Mouse (Mus musculus): Measurements from ENCODE around the gene Phlda1. TPM values are rescaled to one million over a fixed set of nuclear protein-coding genes. Genes with fewer than 3 reads are reported as not detected.
A peak's percentile ranks its signal among the peaks of the same experiment; 100 is the strongest.

Phlda1 gene
- total RNA-seq, 2 experiments from 2014 or later: 1.1 to 1.9 TPM

GRCm38 (mm10) chr10:111522230-111522629, 16.1 kb downstream of the Phlda1 start:
- ATAC-seq (replicated peaks; ENCODE audit: poor library complexity, severe bottlenecking): no peak

- ATAC-seq (replicated peaks; ENCODE audit: poor library complexity, severe bottlenecking): no peak
Measured at GRCm38 (mm10) chr10:111523894-111524293, 17.8 kb downstream of the Phlda1 start.

DNA sequence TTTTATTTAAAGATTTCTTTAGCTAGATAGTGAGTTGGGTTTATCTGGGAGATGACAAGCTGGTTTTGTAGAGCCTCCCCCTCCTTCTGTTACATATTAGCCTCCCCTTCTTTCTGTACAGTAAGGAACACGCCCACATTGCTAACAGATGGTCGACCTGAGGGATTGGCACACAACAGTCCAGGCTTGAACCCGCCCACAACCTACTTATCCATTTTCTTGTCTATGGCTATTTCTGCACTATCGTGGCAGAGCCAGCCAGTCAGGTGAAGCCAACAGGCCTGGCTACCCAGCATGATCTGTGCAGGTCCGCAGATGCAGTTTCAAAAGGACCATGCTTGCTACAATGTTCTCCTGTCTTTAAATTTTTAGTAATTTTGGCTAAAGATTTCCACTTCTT, 21.0 kb downstream of the Phlda1 start:
- no peak for ATAC-seq (replicated peaks; ENCODE audit: poor library complexity, severe bottlenecking)

DNA sequence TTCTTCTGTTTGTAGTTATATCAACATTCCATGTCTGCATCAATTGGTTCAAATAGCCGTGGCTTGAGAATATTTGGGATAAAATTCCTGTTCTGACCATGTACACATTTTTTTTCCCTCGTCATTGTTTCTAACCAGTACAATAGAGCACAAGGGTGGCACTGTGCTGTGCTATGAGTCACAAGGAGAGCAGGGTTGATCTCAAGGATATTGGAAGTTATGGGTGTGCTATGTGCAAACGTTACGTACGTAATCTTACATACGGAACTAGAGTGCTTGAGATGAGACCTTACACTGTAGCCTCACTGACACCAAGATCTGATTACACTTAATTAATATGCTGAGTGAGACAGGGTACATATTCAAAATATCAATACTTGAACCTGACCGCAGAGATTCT, 21.5 kb downstream of the Phlda1 start:
- ATAC-seq (replicated peaks; ENCODE audit: poor library complexity, severe bottlenecking): no peak

- peak; percentile 75 for ATAC-seq (replicated peaks; ENCODE audit: poor library complexity, severe bottlenecking)
Measured at GRCm38 (mm10) chr10:111528283-111528682, 22.2 kb downstream of the Phlda1 start.

DNA sequence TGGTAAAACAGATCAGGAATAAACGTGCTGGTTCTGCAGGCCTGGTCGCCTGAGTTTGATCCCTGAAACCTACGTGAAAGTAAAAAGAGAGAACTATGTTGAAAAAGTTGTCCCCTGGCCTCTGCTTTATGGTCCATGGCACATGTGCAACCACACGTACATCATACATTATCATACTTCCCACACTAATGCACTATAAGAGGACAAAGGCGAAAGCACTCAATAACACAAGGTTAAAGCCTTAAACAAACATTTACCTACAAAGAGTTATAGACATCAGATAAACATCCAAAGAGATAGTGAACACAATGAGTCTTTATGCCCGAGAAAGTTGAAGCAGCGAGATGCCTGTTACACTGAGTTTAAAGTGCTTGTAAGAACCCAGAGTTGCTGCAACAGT, 24.3 kb downstream of the Phlda1 start:
- ATAC-seq (replicated peaks; ENCODE audit: poor library complexity, severe bottlenecking): no peak

DNA sequence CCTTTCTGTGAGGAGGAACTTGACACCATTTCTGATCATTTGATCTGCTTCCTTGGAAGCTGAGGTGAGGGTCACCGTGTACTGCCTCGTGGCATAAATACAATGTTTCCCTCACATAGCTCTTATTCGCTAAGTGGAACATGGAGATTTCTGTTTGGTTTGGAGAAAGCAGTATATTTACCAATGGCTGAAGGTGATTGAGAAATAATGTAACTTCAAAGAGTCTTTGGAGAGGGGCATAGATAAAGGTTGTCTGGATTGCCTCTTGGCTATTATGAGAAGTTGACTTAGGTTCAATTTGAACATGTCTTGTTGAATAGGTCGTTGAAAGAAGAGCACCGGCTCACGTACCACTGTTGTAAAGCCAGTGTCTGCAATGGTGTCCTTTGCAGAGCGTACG, 28.6 kb downstream of the Phlda1 start:
- no peak for ATAC-seq (replicated peaks; ENCODE audit: poor library complexity, severe bottlenecking)

GRCm38 (mm10) chr10:111537410-111537809, 31.3 kb downstream of the Phlda1 start:
- ATAC-seq (replicated peaks; ENCODE audit: poor library complexity, severe bottlenecking): no peak

- ATAC-seq (replicated peaks; ENCODE audit: poor library complexity, severe bottlenecking): peak; percentile 94
Measured at GRCm38 (mm10) chr10:111539724-111540324, 33.7 kb downstream of the Phlda1 start.

DNA sequence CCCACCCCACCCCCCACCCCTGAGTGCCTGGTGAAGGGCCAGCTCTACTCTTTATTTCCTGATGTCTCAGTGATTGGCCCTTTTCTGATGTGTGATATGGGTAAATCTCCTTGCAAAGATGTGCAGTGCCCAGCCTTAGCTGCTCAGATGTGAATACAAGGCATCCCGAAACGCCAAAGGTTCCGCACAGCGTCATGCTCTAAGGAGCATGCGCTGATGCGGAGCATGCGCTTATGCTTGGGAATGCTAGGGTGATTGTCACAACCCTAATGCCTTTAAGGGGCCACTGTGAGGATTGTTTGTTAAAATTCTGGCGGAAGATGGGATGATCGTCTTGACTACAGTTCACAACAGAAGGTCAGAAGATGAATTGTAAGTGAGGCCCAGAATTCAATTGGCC, 34.6 kb downstream of the Phlda1 start:
- no peak for ATAC-seq (replicated peaks; ENCODE audit: poor library complexity, severe bottlenecking)

GRCm38 (mm10) chr10:111543106-111543505, 37.0 kb downstream of the Phlda1 start:
- ATAC-seq (replicated peaks; ENCODE audit: poor library complexity, severe bottlenecking): no peak

DNA sequence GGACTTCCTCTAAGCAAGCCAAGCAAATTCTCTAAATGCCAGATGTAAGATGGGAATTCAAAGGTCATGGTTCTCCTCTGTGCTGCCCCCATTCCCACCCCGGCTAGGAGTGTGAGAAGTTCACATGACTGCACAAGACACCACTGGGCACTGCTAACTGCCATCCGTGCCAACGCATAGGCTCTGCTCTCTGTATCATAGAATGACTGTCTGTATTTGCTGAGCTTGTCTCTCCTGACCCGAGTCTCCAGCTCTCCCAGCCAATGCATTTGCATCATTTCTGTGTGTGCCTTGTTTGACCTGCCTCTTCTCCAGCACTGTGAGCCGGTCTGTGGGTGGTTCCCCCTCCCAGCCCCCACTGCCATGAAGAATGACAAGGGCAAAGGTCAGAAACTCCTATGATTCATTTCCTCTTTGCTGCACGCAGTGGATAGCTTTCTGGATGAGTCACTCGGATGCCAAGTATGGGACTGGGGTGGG, 37.7 kb downstream of the Phlda1 start:
- ATAC-seq (replicated peaks; ENCODE audit: poor library complexity, severe bottlenecking): peak; percentile 36

- ATAC-seq (replicated peaks; ENCODE audit: poor library complexity, severe bottlenecking): no peak
Measured at GRCm38 (mm10) chr10:111544311-111544710, 38.2 kb downstream of the Phlda1 start.

DNA sequence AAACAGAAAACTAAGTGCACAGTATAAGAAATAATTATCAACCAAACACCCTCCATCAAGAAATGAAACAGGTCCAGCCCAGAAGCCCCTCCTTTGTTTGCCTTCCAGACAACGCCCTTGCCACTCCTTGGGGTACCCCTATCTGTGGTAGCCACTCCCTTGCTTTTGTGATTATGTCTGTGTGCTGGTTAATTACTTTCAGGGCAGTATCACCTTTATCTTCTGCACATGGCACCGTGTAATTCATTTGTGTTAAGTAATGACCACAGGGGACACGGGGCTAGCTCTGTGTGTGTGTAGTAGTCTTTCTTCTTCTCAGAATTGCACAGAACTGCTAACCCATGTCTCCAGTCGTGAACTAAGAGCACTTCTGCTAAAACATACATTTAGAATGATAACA, 39.6 kb downstream of the Phlda1 start:
- ATAC-seq (replicated peaks; ENCODE audit: poor library complexity, severe bottlenecking): no peak

GRCm38 (mm10) chr10:111547881-111548372, 41.8 kb downstream of the Phlda1 start:
- ATAC-seq (replicated peaks; ENCODE audit: poor library complexity, severe bottlenecking): no peak

DNA sequence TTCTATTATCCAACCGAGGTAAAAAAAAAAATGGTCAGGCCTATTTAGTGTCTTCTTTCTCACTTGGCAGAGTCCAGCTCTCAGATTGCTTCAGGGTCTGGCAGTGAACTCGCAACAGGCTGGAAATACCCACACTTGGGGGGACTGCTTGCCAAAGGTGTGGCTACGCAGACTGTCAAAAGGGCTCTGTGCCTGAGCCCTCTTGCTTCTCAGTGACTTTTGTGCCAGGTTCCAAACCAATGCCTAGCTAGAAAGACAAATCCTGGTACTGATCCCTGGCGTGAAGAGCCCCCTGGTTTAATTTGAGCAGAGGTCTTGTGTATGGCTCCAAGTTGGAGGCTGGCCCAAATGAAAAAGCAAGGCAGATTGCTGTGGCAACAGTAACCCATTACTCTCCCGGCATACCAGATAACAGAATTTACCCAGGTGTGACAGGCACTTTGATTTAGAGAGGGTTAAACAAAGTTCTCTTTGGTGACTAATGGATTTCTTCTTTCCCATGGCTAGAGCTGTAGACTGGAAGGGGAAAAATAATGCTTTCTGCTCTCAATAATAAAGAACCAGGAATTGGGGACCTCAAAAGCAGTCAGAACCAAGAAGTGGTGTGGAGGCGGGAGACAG, 44.1 kb downstream of the Phlda1 start:
- no peak for ATAC-seq (replicated peaks; ENCODE audit: poor library complexity, severe bottlenecking)

GRCm38 (mm10) chr10:111553695-111554094, 47.6 kb downstream of the Phlda1 start:
- no peak for ATAC-seq (replicated peaks; ENCODE audit: poor library complexity, severe bottlenecking)

GRCm38 (mm10) chr10:111554651-111555050, 48.6 kb downstream of the Phlda1 start:
- no peak for ATAC-seq (replicated peaks; ENCODE audit: poor library complexity, severe bottlenecking)

DNA sequence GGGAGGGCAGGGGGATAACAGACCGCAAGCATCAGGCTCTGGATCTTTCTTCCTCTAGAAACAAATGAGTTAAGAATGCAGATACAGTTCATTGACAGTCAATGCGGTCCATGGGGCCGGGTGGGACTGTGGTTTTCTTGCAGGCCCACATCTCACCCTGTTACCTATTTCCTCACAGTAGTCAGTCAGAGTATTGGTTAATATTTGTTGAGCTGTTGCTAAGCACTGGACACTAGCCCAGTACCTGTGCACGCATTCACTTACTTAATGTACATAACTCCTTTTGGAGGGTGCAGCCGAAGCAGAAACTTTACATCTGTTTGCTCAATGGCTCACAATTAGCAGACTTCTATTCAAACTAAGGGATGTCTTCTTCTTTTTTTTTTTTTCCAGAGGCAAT, 52.1 kb downstream of the Phlda1 start:
- ATAC-seq (replicated peaks; ENCODE audit: poor library complexity, severe bottlenecking): peak; percentile 88

Data from granulocyte monocyte progenitor cell, adult 5-6 weeks (primary cell).